Mouse (Mus musculus) E14TG2a.4 (cell line): ENCODE results near the gene Nol9.

Source experiments
- CTCF ChIP-seq: conservative IDR thresholded peaks from 2 replicates; pipeline ENCODE4 v1.5.1; 2014; ENCODE audit warnings: low read length
- NANOG ChIP-seq: IDR thresholded peaks from 2 replicates; pipeline ENCODE4 v1.6.1; 2014; ENCODE audit warnings: borderline replicate concordance, low read length, mixed read lengths

DNA sequence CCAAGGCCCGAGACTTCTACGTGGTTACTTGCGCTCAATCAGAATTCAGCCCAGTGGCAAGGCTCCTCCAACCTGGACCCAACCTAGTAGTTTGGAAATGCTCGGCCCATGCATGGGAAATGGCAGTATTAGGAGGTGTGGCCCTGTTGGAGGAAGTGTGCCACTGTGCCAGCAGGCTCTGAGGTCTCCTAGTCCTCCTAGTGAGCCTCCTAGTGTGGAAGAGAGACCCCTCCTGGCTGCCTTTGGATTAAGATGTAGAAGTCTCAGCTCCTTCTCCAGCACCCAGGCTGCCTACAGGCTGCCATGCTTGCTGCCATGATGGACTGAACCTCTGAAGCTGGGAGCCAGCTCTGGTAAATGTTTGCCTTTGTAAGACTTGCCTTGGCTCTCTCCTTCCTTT lies 9.1 kb upstream of the Nol9 start:
- TF ChIP-seq CTCF, result no peak; the same call in 1 of the 2 replicates
- no peak for TF ChIP-seq NANOG
